Comparison of ENCODE assay signal across 12 mouse cellular contexts in genomic region chr12:98023655-98024054, GRCm38 (mm10).
A peak's percentile ranks its signal among the peaks of the same experiment; 100 is the strongest.
DNase-seq lines count a peak whose midpoint lies in the region; ATAC-seq lines count a peak whose summit lies in the region.
"Had no signal": no experiment of that assay in that cellular context is flagged by ENCODE, and none has a peak within 500 bp of the region (broad histone marks: within the 10 kb centered on the region; RNA-seq: fewer than 3 reads in every experiment).

No protein-coding gene starts in this region.

- H3K27ac ChIP-seq in hindbrain, embryonic 14.5 days = no peak overlapping the region
- no peak overlapping the region for H3K27ac ChIP-seq in hindbrain, embryonic 11.5 days (ENCODE audit: low read depth, low read length)
- peak overlapping the region; percentile 25; the same call in 1 of the 2 replicates for H3K27ac ChIP-seq in forebrain, embryonic 12.5 days
- H3K27ac ChIP-seq in hindbrain, embryonic 16.5 days (ENCODE audit: low read depth, low read length) = no peak overlapping the region; the same call in 1 of the 2 replicates
- no peak overlapping the region for H3K27ac ChIP-seq in midbrain, embryonic 14.5 days (replicated peaks; ENCODE audit: low read depth, low read length)
- H3K27ac ChIP-seq: limb, embryonic 15.5 days; lung, embryonic 15.5 days had no signal

- no peak overlapping the region for H3K4me3 ChIP-seq in hindbrain, embryonic 14.5 days (replicated peaks; ENCODE audit: low read length)
- no peak overlapping the region for H3K4me3 ChIP-seq in hindbrain, embryonic 11.5 days (ENCODE audit: low read depth, low read length)
- no peak overlapping the region for H3K4me3 ChIP-seq in forebrain, embryonic 12.5 days (replicated peaks)
- H3K4me3 ChIP-seq in hindbrain, embryonic 16.5 days (ENCODE audit: low read length) = no peak overlapping the region
- no peak overlapping the region for H3K4me3 ChIP-seq in midbrain, embryonic 14.5 days (replicated peaks; ENCODE audit: low read depth, low read length)
- H3K4me3 ChIP-seq: limb, embryonic 15.5 days; lung, embryonic 15.5 days had no signal

- no peak overlapping the region for H3K9ac ChIP-seq in hindbrain, embryonic 14.5 days
- no peak overlapping the region for H3K9ac ChIP-seq in hindbrain, embryonic 11.5 days (ENCODE audit: low read depth, low read length)
- no peak overlapping the region for H3K9ac ChIP-seq in forebrain, embryonic 12.5 days
- no peak overlapping the region for H3K9ac ChIP-seq in hindbrain, embryonic 16.5 days (ENCODE audit: low read depth, low read length)
- H3K9ac ChIP-seq in midbrain, embryonic 14.5 days (replicated peaks; ENCODE audit: low read length) = no peak overlapping the region
- H3K9ac ChIP-seq: limb, embryonic 15.5 days; lung, embryonic 15.5 days had no signal

- peak; percentile 74; the same call in 1 of the 2 replicates for ATAC-seq in hindbrain, embryonic 14.5 days (ENCODE audit: low FRiP score)
- ATAC-seq in hindbrain, embryonic 11.5 days (ENCODE audit: low FRiP score) = no peak; the same call in 1 of the 2 replicates
- ATAC-seq in forebrain, embryonic 12.5 days (ENCODE audit: low FRiP score) = peak; percentile 76; the same call in 1 of the 2 replicates
- ATAC-seq in hindbrain, embryonic 16.5 days = peak; percentile 67
- ATAC-seq in midbrain, embryonic 14.5 days (ENCODE audit: low FRiP score, low TSS enrichment) = peak; percentile 34; the same call in 1 of the 2 replicates

- peak; percentile 52 for DNase-seq in hindbrain, embryonic 14.5 days (ENCODE audit: low spot score)
- no peak for DNase-seq in hindbrain, embryonic 11.5 days (ENCODE audit: low spot score)
- peak; percentile 72 for DNase-seq in midbrain, embryonic 14.5 days
- DNase-seq in ovary, postnatal 36 days (ENCODE audit: low spot score) = no peak
- DNase-seq in c-Kit-positive CD71-positive TER-119-positive erythroid progenitor cells, embryonic 14.5 days (ENCODE audit: low spot score) = no peak
- DNase-seq: cerebellum, adult 9-11 months; kidney, adult 18-20 months; thymus, postnatal 4 days had no signal

- H3K4me2 ChIP-seq in hindbrain, embryonic 14.5 days (replicated peaks) = no peak overlapping the region
- H3K4me2 ChIP-seq in hindbrain, embryonic 11.5 days (replicated peaks; ENCODE audit: low read depth, low read length) = no peak overlapping the region
- H3K4me2 ChIP-seq in forebrain, embryonic 12.5 days = no peak overlapping the region
- no peak overlapping the region for H3K4me2 ChIP-seq in hindbrain, embryonic 16.5 days (ENCODE audit: low read length)
- no peak overlapping the region for H3K4me2 ChIP-seq in midbrain, embryonic 14.5 days (ENCODE audit: low read length)
- H3K4me2 ChIP-seq: limb, embryonic 15.5 days; lung, embryonic 15.5 days had no signal

- H3K9me3 ChIP-seq in hindbrain, embryonic 14.5 days (ENCODE audit: control insufficient read depth, low read length) = no peaks in the 10 kb centered on the region
- no peaks in the 10 kb centered on the region for H3K9me3 ChIP-seq in hindbrain, embryonic 11.5 days (ENCODE audit: control insufficient read depth, low read length)
- H3K9me3 ChIP-seq in forebrain, embryonic 12.5 days = no peaks in the 10 kb centered on the region
- no peaks in the 10 kb centered on the region for H3K9me3 ChIP-seq in hindbrain, embryonic 16.5 days (ENCODE audit: control insufficient read depth, low read length)
- H3K9me3 ChIP-seq in midbrain, embryonic 14.5 days (ENCODE audit: control insufficient read depth, low read length) = no peaks in the 10 kb centered on the region
- H3K9me3 ChIP-seq: limb, embryonic 15.5 days; lung, embryonic 15.5 days had no signal

- no peaks in the 10 kb centered on the region; the same call in 1 of the 2 replicates for H3K4me1 ChIP-seq in hindbrain, embryonic 14.5 days (replicated peaks; ENCODE audit: control insufficient read depth, insufficient read depth, low read length)
- no peaks in the 10 kb centered on the region for H3K4me1 ChIP-seq in hindbrain, embryonic 11.5 days (replicated peaks; ENCODE audit: control insufficient read depth, insufficient read depth, low read length)
- H3K4me1 ChIP-seq in forebrain, embryonic 12.5 days = peaks cover 6% of the 10 kb centered on the region; the same call in 1 of the 2 replicates
- no peaks in the 10 kb centered on the region for H3K4me1 ChIP-seq in hindbrain, embryonic 16.5 days (ENCODE audit: control insufficient read depth, insufficient read depth, low read depth, low read length)
- H3K4me1 ChIP-seq in midbrain, embryonic 14.5 days (ENCODE audit: control insufficient read depth, insufficient read depth, low read length) = no peaks in the 10 kb centered on the region
- H3K4me1 ChIP-seq: limb, embryonic 15.5 days; lung, embryonic 15.5 days had no signal

- no peaks in the 10 kb centered on the region for H3K36me3 ChIP-seq in hindbrain, embryonic 14.5 days (replicated peaks; ENCODE audit: control insufficient read depth, insufficient read depth)
- H3K36me3 ChIP-seq in hindbrain, embryonic 11.5 days (ENCODE audit: control insufficient read depth, insufficient read depth, low read length) = no peaks in the 10 kb centered on the region
- H3K36me3 ChIP-seq in forebrain, embryonic 12.5 days (replicated peaks) = no peaks in the 10 kb centered on the region
- H3K36me3 ChIP-seq in hindbrain, embryonic 16.5 days (ENCODE audit: control insufficient read depth, insufficient read depth, low read length) = no peaks in the 10 kb centered on the region
- H3K36me3 ChIP-seq in midbrain, embryonic 14.5 days (ENCODE audit: control insufficient read depth, insufficient read depth, low read length) = no peaks in the 10 kb centered on the region
- H3K36me3 ChIP-seq: limb, embryonic 15.5 days; lung, embryonic 15.5 days had no signal

- H3K27me3 ChIP-seq in hindbrain, embryonic 14.5 days (ENCODE audit: control insufficient read depth, insufficient read depth, low read length) = no peaks in the 10 kb centered on the region
- no peaks in the 10 kb centered on the region for H3K27me3 ChIP-seq in hindbrain, embryonic 11.5 days (ENCODE audit: control insufficient read depth, insufficient read depth, low read length)
- H3K27me3 ChIP-seq in forebrain, embryonic 12.5 days = no peaks in the 10 kb centered on the region
- no peaks in the 10 kb centered on the region for H3K27me3 ChIP-seq in hindbrain, embryonic 16.5 days (replicated peaks; ENCODE audit: control insufficient read depth, insufficient read depth, low read length)
- no peaks in the 10 kb centered on the region for H3K27me3 ChIP-seq in midbrain, embryonic 14.5 days (ENCODE audit: control insufficient read depth, insufficient read depth, low read length)
- H3K27me3 ChIP-seq: limb, embryonic 15.5 days; lung, embryonic 15.5 days had no signal

- WGBS in hindbrain, embryonic 14.5 days = 36% methylated on average over 6 of the region's 6 CpGs
- 76% methylated on average over 6 of the region's 6 CpGs for WGBS in hindbrain, embryonic 11.5 days
- 42% methylated on average over 6 of the region's 6 CpGs for WGBS in forebrain, embryonic 12.5 days
- 39% methylated on average over 6 of the region's 6 CpGs for WGBS in hindbrain, embryonic 16.5 days
- WGBS in midbrain, embryonic 14.5 days = 31% methylated on average over 6 of the region's 6 CpGs

Comparison
In these comparisons a context has a peak if more than half of its experiments do, and no peak if none do; other contexts are left out.
1. DNase-seq: peak in hindbrain, embryonic 14.5 days (single experiment) and midbrain, embryonic 14.5 days (single experiment); none in hindbrain, embryonic 11.5 days (single experiment), ovary, postnatal 36 days (single experiment) and c-Kit-positive CD71-positive TER-119-positive erythroid progenitor cells, embryonic 14.5 days (single experiment).